Mouse (Mus musculus): ENCODE results near the gene Usp18. TPM values are rescaled to one million over a fixed set of nuclear protein-coding genes. Genes with fewer than 3 reads are reported as not detected.
A peak's percentile ranks its signal among the peaks of the same experiment; 100 is the strongest.

Usp18 gene
- total RNA-seq, 2 experiments from 2014 or later = 0.39 to 1.1 TPM

GRCm38 (mm10) chr6:121272075-121272800, 26.5 kb downstream of the Usp18 start:
- peak; percentile 82 to 85 for DNase-seq (ENCODE audit: low spot score in 2 of 2)
- intact Hi-C loops (cut with DNase I) = loop anchor here (1.0 to 10.0 kb wide), 3 partner anchors 63 to 261 kb away; no protein-coding TSS in a partner anchor

- intact Hi-C loops (cut with DNase I) = loop anchor here (5.0 to 10.0 kb wide), 2 partner anchors 60 to 93 kb away; no protein-coding TSS in a partner anchor
- DNase-seq (ENCODE audit: low spot score in 2 of 2) = peak; percentile 13 to 55
Observed at GRCm38 (mm10) chr6:121274356-121274755, 28.6 kb downstream of the Usp18 start.

- intact Hi-C loops (cut with DNase I) = no loop called here
- no peak for DNase-seq (ENCODE audit: low spot score in 2 of 2)
Observed at GRCm38 (mm10) chr6:121284132-121284531, 38.4 kb downstream of the Usp18 start.

GRCm38 (mm10) chr6:121299317-121299716, 53.6 kb downstream of the Usp18 start:
- DNase-seq (ENCODE audit: low spot score in 2 of 2) = no peak
- intact Hi-C loops (cut with DNase I) = no loop called here

- DNase-seq (ENCODE audit: low spot score in 2 of 2) = no peak
- intact Hi-C loops (cut with DNase I) = no loop called here
Observed at GRCm38 (mm10) chr6:121299954-121300353, 54.2 kb downstream of the Usp18 start, which contains the start of gene Slc6a13. Gene Slc6a13, plus strand, starts transcription at chr6:121300227.

GRCm38 (mm10) chr6:121300504-121300903, 54.8 kb downstream of the Usp18 start:
- intact Hi-C loops (cut with DNase I) = no loop called here
- no peak for DNase-seq (ENCODE audit: low spot score in 2 of 2)

GRCm38 (mm10) chr6:121303466-121304220, 57.9 kb downstream of the Usp18 start:
- no peak for DNase-seq (ENCODE audit: low spot score in 2 of 2)

GRCm38 (mm10) chr6:121304630-121305029, 58.9 kb downstream of the Usp18 start:
- DNase-seq (ENCODE audit: low spot score in 2 of 2) = no peak
- intact Hi-C loops (cut with DNase I) = no loop called here

More at GRCm38 (mm10) chr6:121303466-121304220, 57.9 kb downstream of the Usp18 start:
- intact Hi-C loops (cut with DNase I) = no loop called here

- intact Hi-C loops (cut with DNase I) = no loop called here
- no peak for DNase-seq (ENCODE audit: low spot score in 2 of 2)
Observed at GRCm38 (mm10) chr6:121305571-121305970, 59.9 kb downstream of the Usp18 start.

GRCm38 (mm10) chr6:121310984-121311383, 65.3 kb downstream of the Usp18 start:
- intact Hi-C loops (cut with DNase I) = no loop called here
- no peak for DNase-seq (ENCODE audit: low spot score in 2 of 2)

GRCm38 (mm10) chr6:121319099-121319498, 73.4 kb downstream of the Usp18 start:
- intact Hi-C loops (cut with DNase I) = no loop called here
- DNase-seq (ENCODE audit: low spot score in 2 of 2) = no peak

Other genes with a start within 250 kb of the Usp18 start
- 100 to 1,000 TPM; 110 to 127 TPM for gene Mical3, start 114.9 kb upstream of the Usp18 start, total RNA-seq (2021)
- gene Pex26, start 62.2 kb upstream of the Usp18 start, total RNA-seq (2021) = 10 to 100 TPM; 13.4 to 15.3 TPM
- 10 to 100 TPM; 10.3 to 10.6 TPM for gene Tuba8, start 35.2 kb upstream of the Usp18 start, total RNA-seq (2021)
- gene Slc6a13, start 54.3 kb downstream of the Usp18 start, total RNA-seq (2021) = 10 to 100 TPM; 12.5 to 20.7 TPM
- gene Slc6a12, start 97.2 kb downstream of the Usp18 start, total RNA-seq (2021) = 1 to 10 TPM in 1 of 2 experiments, under 1 TPM in 1; 0.89 to 1.1 TPM
- 10 to 100 TPM; 97.6 to 98.3 TPM for gene Iqsec3, start 227.8 kb downstream of the Usp18 start, total RNA-seq (2021)

Measured in left cerebral cortex, postnatal 25 days (tissue).